Mouse (Mus musculus) layer of hippocampus, adult 2 months (tissue): Measurements from ENCODE around the gene Ptdss2. TPM values are rescaled to one million over a fixed set of nuclear protein-coding genes. Genes with fewer than 3 reads are reported as not detected.
A peak's percentile ranks its signal among the peaks of the same experiment; 100 is the strongest.

Source experiments
- DNase-seq, 2 experiments: peaks; one replicate each; pipeline ENCODE4 v3.0.0; 2022; ENCODE audit warnings: low spot score in 2 of 2
- H3K27ac ChIP-seq: fragments of 200-600 bp; 2 replicates; pipeline ENCODE4 v1.8.1; 2022
- H3K4me3 ChIP-seq: fragments of 200-600 bp; 2 replicates; pipeline ENCODE4 v1.8.1; 2022; ENCODE audit warnings: mild to moderate bottlenecking
- CTCF ChIP-seq: fragments of 200-600 bp; conservative IDR thresholded peaks from 2 replicates; pipeline ENCODE4 v1.8.1; 2022; ENCODE audit warnings: antibody characterized with exemption, mild to moderate bottlenecking, moderate library complexity
- long read RNA-seq, 2 experiments: library from polyadenylated mRNA; stranded (forward); transcript quantifications; one replicate each; pipeline ENCODE4 v2.0.0; 2021; ENCODE audit warnings: borderline mapping rate in 2 of 2
- total RNA-seq, 2 experiments: library from RNA; stranded (reverse); gene quantifications; 2 replicates each; pipeline ENCODE4 v1.2.3; 2021

The Ptdss2 gene
- total RNA-seq = 10 to 100 TPM; 50.8 to 64.4 TPM
- long read RNA-seq, experiment 1, transcript Ptdss2-201 (12 exons, 3,624 nt) = major isoform, 11 of 28 reads
- long read RNA-seq, experiment 1, partial matches to known transcripts = 2 of 28 reads
- long read RNA-seq, experiment 1, other reads (novel, unspliced or antisense) = 14 of 28 reads
- long read RNA-seq, experiment 2, transcript Ptdss2-201 (12 exons, 3,624 nt) = major isoform, 31 of 53 reads
- long read RNA-seq, experiment 2, partial matches to known transcripts = 5 of 53 reads
- long read RNA-seq, experiment 2, other reads (novel, unspliced or antisense) = 17 of 53 reads

- Histone ChIP-seq H3K27ac (peak within 1 kb of the TSS; percentile 82), H3K4me3 (peak within 1 kb of the TSS; percentile 72)
- TF ChIP-seq CTCF = no peak
- DNase-seq = no peak
Observed at GRCm38 (mm10) chr7:141122245-141122644, at the start of gene Ptdss2. Gene Ptdss2, plus strand, starts transcription at chr7:141122382.

GRCm38 (mm10) chr7:141073782-141074181 lies 48.4 kb upstream of the Ptdss2 start:
- no peak for TF ChIP-seq CTCF
- no peak for DNase-seq
- Histone ChIP-seq H3K27ac (peak overlapping the region; percentile 96), H3K4me3 (no peak overlapping the region)

- Histone ChIP-seq H3K27ac (no peak within 1 kb of the TSS), H3K4me3 (no peak within 1 kb of the TSS)
- no peak for DNase-seq
- no peak for TF ChIP-seq CTCF
Observed at GRCm38 (mm10) chr7:141077841-141078240, 44.3 kb upstream of the Ptdss2 start, which contains the start of gene Pkp3. Gene Pkp3, plus strand, starts transcription at chr7:141078218.

GRCm38 (mm10) chr7:141078876-141079275 lies 43.3 kb upstream of the Ptdss2 start:
- TF ChIP-seq CTCF = no peak
- Histone ChIP-seq H3K4me3 (no peak overlapping the region), H3K27ac (no peak overlapping the region)
- no peak for DNase-seq

GRCm38 (mm10) chr7:141079481-141080449 lies 42.4 kb upstream of the Ptdss2 start:
- no peak overlapping the region for H3K4me3 ChIP-seq
- no peak for DNase-seq
- H3K27ac ChIP-seq = no peak overlapping the region
- TF ChIP-seq CTCF = no peak

- TF ChIP-seq CTCF = no peak
- DNase-seq = no peak
- H3K4me3 ChIP-seq = no peak overlapping the region
- no peak overlapping the region for H3K27ac ChIP-seq
Observed at GRCm38 (mm10) chr7:141087894-141088293, 34.3 kb upstream of the Ptdss2 start.

GRCm38 (mm10) chr7:141088473-141088872 lies 33.7 kb upstream of the Ptdss2 start:
- no peak for TF ChIP-seq CTCF
- Histone ChIP-seq H3K4me3 (no peak overlapping the region), H3K27ac (no peak overlapping the region)
- no peak for DNase-seq

- Histone ChIP-seq H3K27ac (no peak overlapping the region), H3K4me3 (no peak overlapping the region)
- TF ChIP-seq CTCF = no peak
- no peak for DNase-seq
Observed at GRCm38 (mm10) chr7:141090228-141090627, 32.0 kb upstream of the Ptdss2 start.

GRCm38 (mm10) chr7:141092051-141092735 lies 30.0 kb upstream of the Ptdss2 start:
- peak in 1 of 2 experiments; percentile 43 for DNase-seq
- Histone ChIP-seq H3K27ac (no peak overlapping the region), H3K4me3 (peak overlapping the region; percentile 29; the same call in 1 of the 2 replicates)
- peak; percentile 68 for TF ChIP-seq CTCF

GRCm38 (mm10) chr7:141093950-141094349 lies 28.2 kb upstream of the Ptdss2 start:
- no peak overlapping the region for H3K4me3 ChIP-seq
- TF ChIP-seq CTCF = no peak
- H3K27ac ChIP-seq = no peak overlapping the region
- DNase-seq = no peak

GRCm38 (mm10) chr7:141094487-141095205 lies 27.5 kb upstream of the Ptdss2 start:
- no peak for DNase-seq
- no peak overlapping the region for H3K27ac ChIP-seq
- H3K4me3 ChIP-seq = no peak overlapping the region
- TF ChIP-seq CTCF = no peak

GRCm38 (mm10) chr7:141096021-141096420 lies 26.2 kb upstream of the Ptdss2 start:
- Histone ChIP-seq H3K27ac (no peak overlapping the region; the same call in 1 of the 2 replicates), H3K4me3 (no peak overlapping the region)
- DNase-seq = no peak
- no peak for TF ChIP-seq CTCF
